Mouse (Mus musculus): ENCODE data around the gene Hnrnpu. TPM values are rescaled to one million over a fixed set of nuclear protein-coding genes. Genes with fewer than 3 reads are reported as not detected.
A peak's percentile ranks its signal among the peaks of the same experiment; 100 is the strongest.

The Hnrnpu gene
- total and polyA plus RNA-seq, 2 experiments from 2014 or later = 229 to 299 TPM

- DNase-seq (no peak), ATAC-seq (no peak)
- 84% methylated on average over 3 of the region's 3 CpGs for WGBS
- Histone ChIP-seq H3K36me3 (ENCODE audit: insufficient read depth) (no peaks in the 10 kb centered on the region), H3K4me1 (ENCODE audit: insufficient read depth) (0 out of 2 replicates have a peak, but pooled peaks cover 7% of the 10 kb centered on the region), H3K27me3 (ENCODE audit: insufficient read depth, low read length) (no peaks in the 10 kb centered on the region), H3K4me2 (ENCODE audit: low read depth) (no peak overlapping the region), H3K27ac (ENCODE audit: low read depth, low read length) (no peak overlapping the region), H3K4me3 (ENCODE audit: low read depth, low read length) (no peak overlapping the region), H3K9me3 (ENCODE audit: low read length) (no peaks in the 10 kb centered on the region), H3K9ac (no peak overlapping the region)
- no peak for TF ChIP-seq CTCF (IDR thresholded peaks at IDR 0.05; ENCODE audit: low read depth)
These were observed 3.8 kb upstream of the Hnrnpu start for GRCm38 (mm10) chr1:178341435-178341834.

- DNase-seq = no peak
- whole genome bisulfite sequencing = 93% methylated on average over 2 of the region's 2 CpGs
- H3K4me2 ChIP-seq (ENCODE audit: low read depth) = no peak overlapping the region
- H3K27ac ChIP-seq (ENCODE audit: low read depth, low read length) = no peak overlapping the region
- ATAC-seq = no peak
- H3K36me3 ChIP-seq (ENCODE audit: insufficient read depth) = no peaks in the 10 kb centered on the region
- H3K9me3 ChIP-seq (ENCODE audit: low read length) = no peaks in the 10 kb centered on the region
- H3K27me3 ChIP-seq (ENCODE audit: insufficient read depth, low read length) = no peaks in the 10 kb centered on the region
- no peak overlapping the region for H3K4me3 ChIP-seq (ENCODE audit: low read depth, low read length)
- no peak for TF ChIP-seq CTCF (IDR thresholded peaks at IDR 0.05; ENCODE audit: low read depth)
- H3K9ac ChIP-seq = no peak overlapping the region
- H3K4me1 ChIP-seq (ENCODE audit: insufficient read depth) = 0 out of 2 replicates have a peak, but pooled peaks cover 7% of the 10 kb centered on the region
These were observed 2.6 kb upstream of the Hnrnpu start for GRCm38 (mm10) chr1:178340213-178340612.

DNA sequence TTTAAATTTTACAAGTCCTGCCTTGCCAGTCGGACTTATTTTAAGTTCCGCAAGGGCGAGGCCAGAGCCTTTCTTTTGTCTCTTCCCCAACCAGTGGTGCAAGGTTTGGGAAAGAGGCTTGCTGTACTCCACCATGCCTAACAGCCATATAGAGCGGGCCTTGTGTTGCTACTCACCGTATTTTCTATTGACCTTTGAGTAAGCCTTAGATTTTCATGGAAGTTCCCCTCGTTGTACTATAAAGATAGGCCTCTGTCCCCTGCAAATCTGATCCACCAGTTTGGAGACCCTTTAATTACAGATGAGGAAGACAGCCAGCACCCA lies 683 bp upstream of the Hnrnpu start:
- 2% methylated on average over 6 of the region's 6 CpGs for WGBS
- peak overlapping the region; percentile 100 for H3K9ac ChIP-seq
- TF ChIP-seq CTCF (IDR thresholded peaks at IDR 0.05; ENCODE audit: low read depth) = no peak
- DNase-seq (peak; percentile 55), ATAC-seq (no peak)
- H3K4me1 ChIP-seq (ENCODE audit: insufficient read depth) = peaks cover 19% of the 10 kb centered on the region
- H3K36me3 ChIP-seq (ENCODE audit: insufficient read depth) = peaks cover 6% of the 10 kb centered on the region
- H3K4me3 ChIP-seq (ENCODE audit: low read depth, low read length) = peak overlapping the region; percentile 100
- no peaks in the 10 kb centered on the region for H3K9me3 ChIP-seq (ENCODE audit: low read length)
- H3K4me2 ChIP-seq (ENCODE audit: low read depth) = peak overlapping the region; percentile 53
- peak overlapping the region; percentile 100 for H3K27ac ChIP-seq (ENCODE audit: low read depth, low read length)
- H3K27me3 ChIP-seq (ENCODE audit: insufficient read depth, low read length) = no peaks in the 10 kb centered on the region

DNA sequence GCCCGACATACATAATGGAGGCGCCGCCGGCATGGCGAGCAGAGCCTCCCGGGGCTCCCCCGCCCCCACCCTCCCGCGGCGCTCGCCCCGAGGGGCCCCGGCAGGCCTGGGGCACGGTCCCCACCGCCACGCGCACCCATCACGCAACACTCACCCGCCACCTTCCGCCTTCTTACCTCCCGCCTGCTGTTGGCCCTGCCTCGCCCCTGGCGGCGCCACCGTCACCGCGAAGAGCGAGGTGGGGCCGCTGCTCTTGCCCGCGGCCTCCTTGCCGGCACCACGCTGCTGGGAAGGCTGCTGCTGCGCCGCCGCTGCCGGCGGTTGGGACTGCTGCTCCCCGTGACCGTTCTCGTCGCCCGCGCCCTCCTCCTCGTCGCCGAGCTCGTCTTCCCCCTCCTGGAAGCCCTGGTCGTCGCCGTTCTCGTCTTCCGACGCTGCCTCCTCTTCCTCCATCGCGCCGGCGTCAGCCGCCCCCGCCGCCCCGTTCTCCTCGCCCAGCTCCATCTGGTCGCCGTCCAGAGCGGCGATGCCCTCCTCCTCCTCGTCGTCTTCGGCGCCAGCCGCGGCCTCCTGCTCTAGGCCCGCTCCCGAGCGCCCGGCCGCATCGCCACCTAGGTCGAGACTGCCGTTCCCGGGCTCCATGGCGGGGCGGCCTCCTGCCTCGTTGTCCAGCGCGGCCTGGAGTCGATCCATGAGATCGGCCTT lies 668 bp downstream of the Hnrnpu start:
- peak; percentile 61 for DNase-seq

DNA sequence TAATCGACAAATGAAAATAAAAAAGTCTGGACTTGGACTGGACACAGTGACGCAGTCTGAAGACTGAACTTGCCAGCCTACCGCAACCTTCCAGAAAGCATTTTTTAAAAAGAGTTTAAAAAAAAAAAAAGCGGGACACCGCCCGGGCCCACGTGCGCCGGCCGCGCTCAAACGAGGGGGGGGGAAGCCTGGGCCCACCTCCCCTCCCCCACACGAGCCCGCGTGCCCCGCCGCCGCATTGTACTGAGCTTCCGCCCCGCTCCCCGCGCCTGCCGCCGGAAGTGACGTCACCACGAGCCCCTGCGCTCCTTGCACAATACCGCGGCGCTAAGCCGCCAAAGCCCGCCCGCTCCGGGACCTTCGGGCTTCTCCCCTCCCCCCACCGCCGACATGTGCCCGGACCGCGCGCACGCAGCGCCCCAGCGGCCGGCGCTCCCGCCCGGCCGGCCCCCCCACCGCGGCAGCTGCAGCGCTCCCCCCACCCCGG lies 1.3 kb downstream of the Hnrnpu start:
- Histone ChIP-seq H3K4me3 (ENCODE audit: low read depth, low read length) (peak overlapping the region; percentile 100), H3K27ac (ENCODE audit: low read depth, low read length) (peak overlapping the region; percentile 100), H3K36me3 (ENCODE audit: insufficient read depth) (peaks cover 24% of the 10 kb centered on the region), H3K9ac (peak overlapping the region; percentile 100), H3K4me2 (ENCODE audit: low read depth) (peak overlapping the region; percentile 56), H3K27me3 (ENCODE audit: insufficient read depth, low read length) (no peaks in the 10 kb centered on the region), H3K9me3 (ENCODE audit: low read length) (no peaks in the 10 kb centered on the region), H3K4me1 (ENCODE audit: insufficient read depth) (peaks cover 19% of the 10 kb centered on the region)
- DNase-seq = peak; percentile 96
- ATAC-seq = peak; percentile 92
- no peak for TF ChIP-seq CTCF (IDR thresholded peaks at IDR 0.05; ENCODE audit: low read depth)
- 4% methylated on average over 52 of the region's 53 CpGs for WGBS

More for the DNA sequence above, 668 bp downstream of the Hnrnpu start:
- H3K27ac ChIP-seq (ENCODE audit: low read depth, low read length) = peak overlapping the region; percentile 100
- H3K9me3 ChIP-seq (ENCODE audit: low read length) = no peaks in the 10 kb centered on the region
- peak; percentile 53 for ATAC-seq
- peak overlapping the region; percentile 100 for H3K9ac ChIP-seq
- H3K36me3 ChIP-seq (ENCODE audit: insufficient read depth) = peaks cover 20% of the 10 kb centered on the region
- under 1% methylated on average over 84 of the region's 89 CpGs for WGBS
- TF ChIP-seq CTCF (IDR thresholded peaks at IDR 0.05; ENCODE audit: low read depth) = peak; percentile 48
- peak overlapping the region; percentile 100 for H3K4me3 ChIP-seq (ENCODE audit: low read depth, low read length)
- no peaks in the 10 kb centered on the region for H3K27me3 ChIP-seq (ENCODE audit: insufficient read depth, low read length)
- peaks cover 19% of the 10 kb centered on the region for H3K4me1 ChIP-seq (ENCODE audit: insufficient read depth)
- peak overlapping the region; percentile 56 for H3K4me2 ChIP-seq (ENCODE audit: low read depth)

GRCm38 (mm10) chr1:178335860-178336261 lies 1.7 kb downstream of the Hnrnpu start:
- TF ChIP-seq CTCF (IDR thresholded peaks at IDR 0.05; ENCODE audit: low read depth) = no peak
- H3K4me1 ChIP-seq (ENCODE audit: insufficient read depth) = peaks cover 19% of the 10 kb centered on the region
- WGBS = under 1% methylated on average over 16 of the region's 16 CpGs
- no peak for ATAC-seq
- peak overlapping the region; percentile 100; the same call in 1 of the 2 replicates for H3K27ac ChIP-seq (ENCODE audit: low read depth, low read length)
- H3K4me3 ChIP-seq (ENCODE audit: low read depth, low read length) = peak overlapping the region; percentile 100
- DNase-seq = no peak
- peak overlapping the region; percentile 56 for H3K4me2 ChIP-seq (ENCODE audit: low read depth)
- H3K9me3 ChIP-seq (ENCODE audit: low read length) = no peaks in the 10 kb centered on the region
- H3K9ac ChIP-seq = peak overlapping the region; percentile 100
- peaks cover 29% of the 10 kb centered on the region for H3K36me3 ChIP-seq (ENCODE audit: insufficient read depth)
- no peaks in the 10 kb centered on the region for H3K27me3 ChIP-seq (ENCODE audit: insufficient read depth, low read length)

- H3K27ac ChIP-seq (ENCODE audit: low read depth, low read length) = no peak overlapping the region
- ATAC-seq = no peak
- no peaks in the 10 kb centered on the region for H3K27me3 ChIP-seq (ENCODE audit: insufficient read depth, low read length)
- H3K4me2 ChIP-seq (ENCODE audit: low read depth) = no peak overlapping the region
- peaks cover 10% of the 10 kb centered on the region for H3K4me1 ChIP-seq (ENCODE audit: insufficient read depth)
- WGBS = 62% methylated on average over 6 of the region's 6 CpGs
- DNase-seq = no peak
- no peak overlapping the region for H3K4me3 ChIP-seq (ENCODE audit: low read depth, low read length)
- peaks cover 57% of the 10 kb centered on the region for H3K36me3 ChIP-seq (ENCODE audit: insufficient read depth)
- H3K9me3 ChIP-seq (ENCODE audit: low read length) = no peaks in the 10 kb centered on the region
- no peak overlapping the region for H3K9ac ChIP-seq
- no peak for TF ChIP-seq CTCF (IDR thresholded peaks at IDR 0.05; ENCODE audit: low read depth)
These were observed 7.7 kb downstream of the Hnrnpu start for GRCm38 (mm10) chr1:178329946-178330345.

Data from forebrain, postnatal 0 days (tissue).